Mouse (Mus musculus): ENCODE results near the gene Tlr9. TPM values are rescaled to one million over a fixed set of nuclear protein-coding genes. Genes with fewer than 3 reads are reported as not detected.

Tlr9 gene
- polyA plus RNA-seq, 1 experiment from 2014 or later, result not detected

DNA sequence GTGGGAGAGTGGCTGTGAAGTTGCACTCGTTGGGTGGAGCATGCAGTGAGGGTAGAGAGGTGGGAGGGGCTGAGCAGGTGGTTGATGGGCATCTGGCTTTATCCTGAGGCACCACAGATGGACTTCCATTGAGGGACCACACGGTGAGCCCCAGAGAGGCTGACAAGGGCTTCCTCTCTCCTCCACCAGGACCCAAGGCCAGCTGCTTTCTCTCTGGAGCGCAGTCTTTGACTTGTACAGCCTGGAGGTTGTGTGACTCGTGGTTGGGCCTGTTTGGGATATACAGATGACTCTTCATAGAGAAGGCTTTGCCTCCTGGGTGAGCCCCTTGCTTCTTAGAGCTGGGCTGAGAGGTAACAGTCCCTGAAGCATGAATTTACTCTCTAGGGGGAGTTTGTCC is 46.0 kb downstream of the Tlr9 start:
- H3K27ac ChIP-seq, result peak overlapping the region; percentile 70
- no peaks in the 10 kb centered on the region for H3K36me3 ChIP-seq
- no peak overlapping the region for H3K4me3 ChIP-seq
- no peaks in the 10 kb centered on the region for H3K27me3 ChIP-seq (ENCODE audit: insufficient read depth, poor library complexity, severe bottlenecking)
- WGBS, result 46% methylated on average over 4 of the region's 4 CpGs
- DNase-seq (ENCODE audit: low spot score), result no peak
- H3K4me1 ChIP-seq, result peaks cover 34% of the 10 kb centered on the region
- no peaks in the 10 kb centered on the region for H3K9me3 ChIP-seq

DNA sequence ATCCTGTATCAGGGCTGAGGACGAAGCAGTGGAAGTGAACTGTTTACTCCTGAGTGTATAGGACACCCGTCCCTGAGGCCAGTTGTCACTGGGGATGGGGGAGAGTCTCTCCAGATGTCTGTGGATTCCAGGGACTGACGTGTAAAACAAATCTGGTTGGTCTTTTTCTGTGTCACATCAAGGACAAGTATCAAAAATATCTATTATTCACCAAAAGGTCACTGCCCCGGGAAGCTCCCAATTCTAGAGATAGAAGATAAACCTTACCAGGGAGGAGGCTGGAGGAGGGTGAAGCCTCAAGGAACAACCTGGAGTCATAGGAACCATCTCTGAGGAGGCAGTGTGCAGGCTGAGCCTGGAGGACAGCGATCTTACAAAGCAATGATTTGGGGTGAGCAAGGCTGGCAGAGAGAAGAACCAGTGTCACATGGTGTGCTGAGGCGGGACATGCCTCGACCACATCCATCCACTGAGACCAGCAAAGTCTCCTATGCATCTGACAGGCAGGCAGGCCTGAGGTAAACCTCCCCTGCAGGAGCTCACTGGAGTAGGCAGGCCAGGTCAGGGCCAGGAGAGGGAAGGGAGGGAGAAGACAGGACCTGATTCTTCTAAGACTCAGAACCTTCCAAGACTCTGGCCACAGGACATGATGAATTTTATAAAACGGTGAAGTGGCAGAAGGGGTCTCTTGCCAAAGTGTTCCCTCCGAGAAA is 46.8 kb downstream of the Tlr9 start:
- Histone ChIP-seq H3K9me3 (no peaks in the 10 kb centered on the region), H3K4me1 (peaks cover 34% of the 10 kb centered on the region), H3K27ac (peak overlapping the region; percentile 70; the same call in 1 of the 2 replicates), H3K27me3 (ENCODE audit: insufficient read depth, poor library complexity, severe bottlenecking) (no peaks in the 10 kb centered on the region), H3K4me3 (no peak overlapping the region), H3K36me3 (no peaks in the 10 kb centered on the region)
- no peak for DNase-seq (ENCODE audit: low spot score)
- WGBS, result 62% methylated on average over 9 of the region's 9 CpGs

- WGBS, result 58% methylated on average over 2 of the region's 2 CpGs
- DNase-seq (ENCODE audit: low spot score), result no peak
- no peaks in the 10 kb centered on the region for H3K36me3 ChIP-seq
- 0 out of 2 replicates have a peak overlapping the region, but pooled peaks have one; percentile 22 for H3K27ac ChIP-seq
- no peaks in the 10 kb centered on the region for H3K9me3 ChIP-seq
- H3K4me1 ChIP-seq, result peaks cover 34% of the 10 kb centered on the region
- H3K27me3 ChIP-seq (ENCODE audit: insufficient read depth, poor library complexity, severe bottlenecking), result no peaks in the 10 kb centered on the region
- no peak overlapping the region for H3K4me3 ChIP-seq
These were observed 47.5 kb downstream of the Tlr9 start for GRCm38 (mm10) chr9:106269879-106270278.

DNA sequence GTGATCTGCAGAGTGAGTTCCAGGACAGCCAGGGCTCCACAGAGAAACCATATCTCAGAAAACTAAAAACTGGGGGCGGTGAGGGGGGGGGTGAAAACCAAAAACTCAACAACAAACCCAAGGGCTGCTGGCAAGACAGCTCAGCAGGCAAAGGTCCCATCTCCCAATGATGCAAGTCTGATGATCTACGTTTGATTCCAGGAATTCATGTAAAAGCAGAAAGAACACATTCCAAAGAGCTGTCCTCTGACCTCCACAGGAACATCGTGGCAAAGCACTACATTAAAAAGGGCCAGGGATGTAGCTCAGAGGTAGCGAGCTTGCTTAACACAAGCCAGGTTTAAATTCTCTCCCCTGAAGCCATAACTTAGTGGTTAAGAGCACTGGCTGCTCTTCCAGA is 48.3 kb downstream of the Tlr9 start:
- no peak for DNase-seq (ENCODE audit: low spot score)
- Histone ChIP-seq H3K9me3 (no peaks in the 10 kb centered on the region), H3K27me3 (ENCODE audit: insufficient read depth, poor library complexity, severe bottlenecking) (no peaks in the 10 kb centered on the region), H3K27ac (no peak overlapping the region), H3K4me3 (no peak overlapping the region), H3K36me3 (no peaks in the 10 kb centered on the region), H3K4me1 (peaks cover 26% of the 10 kb centered on the region)
- 73% methylated on average over 4 of the region's 4 CpGs for WGBS

- Histone ChIP-seq H3K4me3 (no peak overlapping the region), H3K27me3 (ENCODE audit: insufficient read depth, poor library complexity, severe bottlenecking) (no peaks in the 10 kb centered on the region), H3K36me3 (no peaks in the 10 kb centered on the region), H3K27ac (no peak overlapping the region), H3K4me1 (peaks cover 26% of the 10 kb centered on the region), H3K9me3 (no peaks in the 10 kb centered on the region)
- WGBS, result 89% methylated on average over 1 of the region's 1 CpGs
- DNase-seq (ENCODE audit: low spot score), result no peak
These were observed 49.9 kb downstream of the Tlr9 start for GRCm38 (mm10) chr9:106272288-106272687.

- Histone ChIP-seq H3K36me3 (no peaks in the 10 kb centered on the region), H3K9me3 (no peaks in the 10 kb centered on the region), H3K4me1 (peaks cover 21% of the 10 kb centered on the region), H3K27ac (no peak overlapping the region), H3K27me3 (ENCODE audit: insufficient read depth, poor library complexity, severe bottlenecking) (no peaks in the 10 kb centered on the region), H3K4me3 (no peak overlapping the region)
- 88% methylated on average over 12 of the region's 12 CpGs for WGBS
- DNase-seq (ENCODE audit: low spot score), result no peak
These were observed 50.9 kb downstream of the Tlr9 start for GRCm38 (mm10) chr9:106273276-106273675.

DNA sequence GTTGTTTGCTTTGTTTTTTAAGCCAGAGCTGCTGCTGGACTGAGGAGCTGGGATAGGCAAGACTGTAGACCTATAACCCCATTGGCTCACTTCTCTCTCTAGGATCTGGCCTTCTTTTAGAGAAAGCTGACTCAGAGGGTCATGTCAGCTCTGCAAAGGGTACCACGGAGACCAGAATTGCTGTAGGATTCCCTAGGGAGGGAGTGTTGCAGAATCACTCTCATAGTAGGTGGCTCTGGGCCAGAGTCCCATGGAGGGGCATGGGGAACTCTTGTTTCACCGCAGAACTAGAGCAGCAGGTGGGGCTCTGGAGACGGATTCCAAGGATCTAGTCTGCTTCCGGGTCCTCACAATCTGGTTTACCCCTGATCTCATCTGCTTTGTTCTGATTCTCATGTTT is 51.4 kb downstream of the Tlr9 start:
- H3K4me1 ChIP-seq, result peaks cover 16% of the 10 kb centered on the region
- no peak overlapping the region for H3K4me3 ChIP-seq
- H3K36me3 ChIP-seq, result no peaks in the 10 kb centered on the region
- no peaks in the 10 kb centered on the region for H3K27me3 ChIP-seq (ENCODE audit: insufficient read depth, poor library complexity, severe bottlenecking)
- H3K27ac ChIP-seq, result no peak overlapping the region
- H3K9me3 ChIP-seq, result no peaks in the 10 kb centered on the region
- DNase-seq (ENCODE audit: low spot score), result no peak
- WGBS, result 61% methylated on average over 4 of the region's 4 CpGs

GRCm38 (mm10) chr9:106274652-106275180 is 52.3 kb downstream of the Tlr9 start:
- Histone ChIP-seq H3K36me3 (no peaks in the 10 kb centered on the region), H3K4me1 (peaks cover 6% of the 10 kb centered on the region), H3K27ac (no peak overlapping the region), H3K9me3 (no peaks in the 10 kb centered on the region), H3K4me3 (no peak overlapping the region), H3K27me3 (ENCODE audit: insufficient read depth, poor library complexity, severe bottlenecking) (no peaks in the 10 kb centered on the region)
- DNase-seq (ENCODE audit: low spot score), result no peak
- WGBS, result 81% methylated on average over 8 of the region's 8 CpGs

DNA sequence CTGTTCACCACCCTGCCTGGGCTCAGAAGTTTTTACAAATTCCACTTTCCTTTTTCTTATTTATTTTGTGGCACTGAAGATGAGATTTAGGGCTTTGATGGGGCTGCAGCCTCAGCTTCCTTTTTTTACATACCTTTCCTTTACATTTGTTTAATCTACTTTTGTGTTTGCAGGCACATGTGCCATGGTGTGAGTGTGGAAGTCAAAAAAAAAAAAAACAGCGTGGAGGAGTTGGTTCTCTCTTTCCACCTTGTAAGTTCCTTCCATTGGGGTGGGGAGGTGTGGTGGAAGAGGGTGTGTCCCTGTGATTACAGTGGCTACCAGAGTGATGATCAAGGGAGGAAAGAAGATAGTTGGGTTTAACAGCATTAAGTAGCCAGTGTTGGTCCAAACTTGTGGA is 53.4 kb downstream of the Tlr9 start:
- no peaks in the 10 kb centered on the region for H3K9me3 ChIP-seq
- DNase-seq (ENCODE audit: low spot score), result no peak

More for the DNA sequence above, 53.4 kb downstream of the Tlr9 start:
- Histone ChIP-seq H3K27ac (no peak overlapping the region), H3K27me3 (ENCODE audit: insufficient read depth, poor library complexity, severe bottlenecking) (no peaks in the 10 kb centered on the region), H3K4me1 (peaks cover 3% of the 10 kb centered on the region; the same call in 1 of the 2 replicates), H3K36me3 (no peaks in the 10 kb centered on the region), H3K4me3 (no peak overlapping the region)
- 63% methylated on average over 1 of the region's 1 CpGs for WGBS

MicroRNA genes within 50 kb of the gene (microRNA counts, 519-probe panel; counts per million panel counts)
- microRNA mmu-let-7g, result 6,877 counts per million, percentile 75 among the panel's probes with 10 or more counts

Small RNA genes within 50 kb of the gene (microRNA-seq; reads per million reads assigned to microRNA genes)
- gene Mirlet7g, result 10,138 reads per million, percentile 95 among the genes with 10 or more reads in this experiment

Other genes with a start within 250 kb of the Tlr9 start
- gene Col6a4, start 125.8 kb upstream of the Tlr9 start, polyA plus RNA-seq (2016; fragmentation: Nextera tagmentation; extraction: Ambion mirVana), result 0.01 TPM in 1 of 2 replicates, not detected in the other
- gene Glyctk, start 64.5 kb upstream of the Tlr9 start, polyA plus RNA-seq (2016; fragmentation: Nextera tagmentation; extraction: Ambion mirVana), result 1.1 and 2.5 TPM in 2 replicates
- 21.6 and 25.5 TPM in 2 replicates for gene Wdr82, start 51.7 kb upstream of the Tlr9 start, polyA plus RNA-seq (2016; fragmentation: Nextera tagmentation; extraction: Ambion mirVana)
- gene Ppm1m, start 22.9 kb upstream of the Tlr9 start, polyA plus RNA-seq (2016; fragmentation: Nextera tagmentation; extraction: Ambion mirVana), result 36.4 and 45.0 TPM in 2 replicates
- gene Twf2, start 19.5 kb upstream of the Tlr9 start, polyA plus RNA-seq (2016; fragmentation: Nextera tagmentation; extraction: Ambion mirVana), result 70.5 and 77.2 TPM in 2 replicates
- gene Alas1, start 26.1 kb downstream of the Tlr9 start, polyA plus RNA-seq (2016; fragmentation: Nextera tagmentation; extraction: Ambion mirVana), result 96.9 and 120 TPM in 2 replicates
- gene Poc1a, start 58.5 kb downstream of the Tlr9 start, polyA plus RNA-seq (2016; fragmentation: Nextera tagmentation; extraction: Ambion mirVana), result 36.5 and 42.3 TPM in 2 replicates
- 14.4 and 21.0 TPM in 2 replicates for gene Dusp7, start 146.0 kb downstream of the Tlr9 start, polyA plus RNA-seq (2016; fragmentation: Nextera tagmentation; extraction: Ambion mirVana)
- gene Rpl29, start 206.9 kb downstream of the Tlr9 start, polyA plus RNA-seq (2016; fragmentation: Nextera tagmentation; extraction: Ambion mirVana), result 735 and 862 TPM in 2 replicates
- 31.2 and 45.1 TPM in 2 replicates for gene Acy1, start 215.7 kb downstream of the Tlr9 start, polyA plus RNA-seq (2016; fragmentation: Nextera tagmentation; extraction: Ambion mirVana)
- gene Abhd14b, start 224.9 kb downstream of the Tlr9 start, polyA plus RNA-seq (2016; fragmentation: Nextera tagmentation; extraction: Ambion mirVana), result 4.8 and 7.8 TPM in 2 replicates
- gene Abhd14a, start 225.1 kb downstream of the Tlr9 start, polyA plus RNA-seq (2016; fragmentation: Nextera tagmentation; extraction: Ambion mirVana), result 42.0 and 46.2 TPM in 2 replicates
- 135 and 186 TPM in 2 replicates for gene Pcbp4, start 230.7 kb downstream of the Tlr9 start, polyA plus RNA-seq (2016; fragmentation: Nextera tagmentation; extraction: Ambion mirVana)
- 0.14 and 0.35 TPM in 2 replicates for gene Gpr62, start 243.3 kb downstream of the Tlr9 start, polyA plus RNA-seq (2016; fragmentation: Nextera tagmentation; extraction: Ambion mirVana)